Mouse (Mus musculus) mesoderm, embryonic 11.5 days (tissue): ENCODE data around the gene Zfp668.
A peak's percentile ranks its signal among the peaks of the same experiment; 100 is the strongest.
"Not testable (repeated sequence)": the region's sequence is repeated elsewhere in the genome, so short reads cannot be mapped to it uniquely, and the experiment has no call there.

ENCODE experiments used
- DNase-seq: peaks from one replicate; pipeline ENCODE4 v3.0.0-alpha.2; 2012; ENCODE audit warnings: low read depth, low spot score

Gene Zfp668

DNA sequence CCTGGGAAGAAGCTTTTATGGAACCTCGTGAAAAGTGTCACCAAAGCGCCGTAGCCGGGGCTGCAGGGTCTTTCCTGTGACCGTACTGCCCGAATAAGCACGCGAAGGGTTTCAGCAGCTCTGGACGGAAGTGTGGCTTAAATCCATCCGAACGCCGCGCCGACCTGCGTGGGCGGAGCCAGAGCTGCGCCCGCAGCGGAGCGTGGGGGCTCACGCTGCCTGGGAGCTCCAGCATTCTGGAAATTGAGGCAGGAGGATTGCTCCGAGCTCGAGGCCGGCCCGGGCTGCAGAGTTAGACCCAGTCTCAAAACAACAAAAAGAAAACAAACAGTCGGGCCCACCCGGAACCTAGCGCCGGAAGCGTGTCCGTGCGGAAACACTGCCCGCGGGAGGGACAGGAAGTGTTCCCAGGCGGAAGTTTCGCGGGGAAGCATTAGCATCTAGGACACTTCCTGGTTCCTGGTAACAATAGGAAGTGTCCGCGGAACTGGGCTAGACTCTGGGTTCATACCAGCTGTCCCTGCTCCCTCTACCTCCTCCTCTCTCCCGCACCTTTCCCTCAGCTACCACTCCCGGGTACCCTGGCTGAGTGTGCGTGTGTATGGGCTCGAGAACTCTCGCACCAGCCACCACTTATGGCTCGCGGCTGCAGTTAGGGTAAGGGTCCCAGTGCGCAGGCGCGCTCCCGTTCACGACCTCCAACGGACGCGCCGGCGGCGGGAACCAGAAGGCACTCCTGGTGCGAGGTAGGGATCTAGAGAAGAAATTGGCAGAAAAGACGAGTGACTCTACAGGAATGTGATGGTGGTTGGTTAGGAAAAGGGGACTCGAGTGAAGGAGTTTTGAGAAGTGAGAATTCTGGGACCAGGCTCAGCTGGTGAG is at the start of gene Zfp668:
Gene Zfp668 (minus strand): TSS at position 362 of the 882 bp plus-strand sequence.
- DNase-seq = peak; percentile 96

DNA sequence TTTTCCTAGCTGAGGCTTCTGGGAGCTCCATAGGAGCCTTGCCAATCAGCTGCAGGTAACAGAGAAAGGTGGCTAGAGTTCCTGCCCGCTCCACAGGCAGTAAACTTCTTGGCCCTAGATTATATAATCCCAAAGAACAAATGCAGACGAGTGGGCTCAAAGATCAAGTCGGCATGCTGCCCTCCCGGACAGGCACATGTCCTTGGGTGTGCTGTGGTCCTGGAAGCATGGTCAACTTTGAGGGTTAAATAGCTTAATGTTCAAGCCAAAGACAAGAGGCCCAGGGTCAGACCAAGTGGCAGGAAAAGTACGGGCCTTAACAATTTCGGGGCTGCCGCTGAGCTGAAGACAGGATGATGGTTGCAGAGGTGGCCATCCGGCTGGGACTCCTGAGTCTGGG is 49.4 kb upstream of the Zfp668 start:
- DNase-seq = no peak

DNA sequence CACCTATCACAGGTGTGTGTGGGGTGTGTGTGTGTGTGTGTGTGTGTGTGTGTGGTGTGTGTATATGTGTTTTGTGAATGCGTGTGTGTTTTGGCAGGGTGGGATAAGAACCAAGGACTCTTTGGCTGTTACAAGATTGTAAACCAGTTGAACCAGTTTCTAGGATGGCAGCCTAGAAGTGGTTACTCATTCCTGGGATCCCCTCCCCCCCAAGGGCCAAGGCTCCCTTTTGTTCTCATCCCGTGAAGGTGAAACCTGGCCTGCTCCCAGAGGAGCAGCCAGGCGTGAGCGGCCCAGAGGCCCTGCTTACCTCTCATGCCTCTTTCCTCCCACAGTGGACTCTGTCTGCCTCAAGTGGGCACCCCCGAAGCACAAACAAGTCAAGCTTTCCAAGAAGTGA is 48.6 kb upstream of the Zfp668 start:
- no peak for DNase-seq

DNA sequence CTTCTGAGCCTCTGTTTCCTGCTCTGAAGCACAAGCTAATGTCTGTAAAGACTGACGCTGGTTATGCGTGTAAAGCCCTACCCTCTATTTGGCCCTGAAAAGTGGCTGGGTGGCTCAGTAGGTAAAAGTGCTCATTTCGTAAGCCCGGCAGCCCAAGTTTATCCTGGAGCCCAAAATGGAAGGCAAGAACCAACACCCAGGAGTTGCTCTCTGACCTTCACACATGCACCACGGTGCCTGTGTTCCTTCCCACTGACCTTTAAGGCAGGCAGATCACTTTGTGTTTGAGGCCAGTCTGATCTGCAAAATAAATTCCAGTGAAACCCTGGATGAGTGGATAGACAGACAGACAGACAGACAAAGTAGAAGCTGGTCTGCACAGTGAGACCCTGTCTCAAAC is 47.1 kb upstream of the Zfp668 start:
- DNase-seq = no peak

DNA sequence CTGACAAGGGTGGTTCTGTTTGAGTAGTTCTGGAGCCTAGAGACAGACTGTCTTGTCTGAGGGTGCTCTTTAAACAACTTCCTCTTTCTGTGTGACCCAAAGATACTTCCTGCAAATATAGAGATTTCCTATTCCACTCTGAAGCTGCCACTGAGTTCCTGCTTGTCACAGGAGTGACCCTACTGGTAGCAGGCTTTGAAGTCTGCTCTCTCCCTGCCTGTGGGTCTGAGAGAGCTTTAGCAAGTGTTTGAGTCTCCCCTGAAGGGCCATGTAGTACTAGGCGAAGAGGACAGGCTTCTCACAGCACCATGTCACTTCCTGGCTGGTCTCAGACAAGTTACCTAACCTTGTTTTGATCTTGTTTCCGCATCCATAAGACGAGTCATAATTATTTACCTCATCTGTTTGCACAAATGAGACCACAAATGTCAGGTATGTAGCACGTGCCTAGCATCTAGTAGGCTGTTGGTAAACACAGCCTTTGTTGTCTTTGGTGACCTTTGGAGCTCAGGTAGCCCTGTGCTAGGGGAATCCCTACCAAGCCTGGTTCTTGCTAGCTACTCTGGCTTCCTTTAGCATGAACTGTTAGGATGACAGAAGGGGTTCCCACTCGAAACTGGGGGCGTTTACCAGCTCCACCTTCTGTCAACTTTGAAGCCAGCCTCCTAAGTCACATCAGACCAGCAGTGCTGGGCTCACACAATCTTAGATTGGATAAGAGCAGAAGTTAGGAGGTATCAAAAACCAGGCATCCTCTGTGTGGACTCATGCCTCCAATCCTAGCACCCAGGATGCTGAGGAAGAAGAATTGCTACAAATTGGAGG is 46.0 kb upstream of the Zfp668 start:
- DNase-seq = no peak

DNA sequence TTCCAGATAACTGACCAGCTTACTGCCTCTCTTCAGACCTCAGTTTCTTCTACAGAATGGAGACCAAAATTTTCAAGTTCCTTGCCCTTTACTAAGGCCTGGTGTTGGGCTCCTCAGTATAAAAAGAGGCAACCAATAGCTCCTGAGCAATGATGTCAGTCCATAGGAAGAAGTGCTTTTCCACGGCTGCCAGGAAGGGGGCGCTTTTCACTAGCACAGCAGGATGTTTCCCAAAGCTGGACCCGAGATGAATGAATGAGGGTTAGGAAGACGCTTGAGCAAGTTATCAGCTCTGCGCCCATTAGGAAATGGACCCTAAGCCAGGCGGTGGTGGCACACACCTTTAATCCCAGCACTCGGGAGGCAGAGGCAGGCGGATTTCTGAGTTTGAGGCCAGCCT is 44.9 kb upstream of the Zfp668 start:
- DNase-seq = peak; percentile 30

DNA sequence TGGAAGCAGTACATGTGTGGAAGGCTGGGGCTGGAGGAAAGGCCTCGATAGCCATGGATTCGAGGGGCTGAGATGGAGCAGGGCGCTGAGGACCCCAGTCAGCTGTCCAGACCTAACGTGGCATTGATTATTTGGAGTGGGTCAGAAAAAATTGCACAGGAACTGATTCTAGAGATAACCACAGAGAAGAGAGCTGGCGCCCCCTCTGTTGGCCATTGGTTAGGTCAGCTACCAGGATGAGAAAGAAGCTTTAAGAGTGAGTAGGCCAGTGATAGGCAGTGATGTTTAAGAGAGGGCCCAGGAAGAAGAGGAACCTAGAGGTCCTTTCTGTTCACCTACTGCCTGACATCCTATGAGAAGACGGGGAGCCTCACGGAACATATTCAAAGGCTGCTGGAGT is 42.7 kb upstream of the Zfp668 start:
- DNase-seq = no peak

DNA sequence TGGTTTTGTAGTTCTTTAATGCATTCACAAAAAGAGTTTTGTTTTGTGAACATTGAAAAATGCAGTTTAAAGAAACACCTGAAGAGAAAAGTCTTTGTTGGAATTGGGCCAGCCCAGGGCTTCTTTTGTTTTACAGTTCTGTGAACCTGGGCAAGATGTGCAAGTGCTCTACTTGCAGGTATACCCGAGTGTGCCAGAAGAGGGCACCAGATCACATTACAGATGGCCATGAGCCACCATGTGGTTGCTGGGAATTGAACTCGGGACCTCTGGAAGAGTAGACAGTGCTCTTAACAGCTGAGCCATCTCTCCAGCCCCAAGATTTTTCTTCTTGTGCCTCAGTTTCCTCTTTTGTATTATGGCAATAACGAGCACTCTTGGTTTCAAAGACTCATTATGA is 41.6 kb upstream of the Zfp668 start:
- DNase-seq = peak; percentile 52

DNA sequence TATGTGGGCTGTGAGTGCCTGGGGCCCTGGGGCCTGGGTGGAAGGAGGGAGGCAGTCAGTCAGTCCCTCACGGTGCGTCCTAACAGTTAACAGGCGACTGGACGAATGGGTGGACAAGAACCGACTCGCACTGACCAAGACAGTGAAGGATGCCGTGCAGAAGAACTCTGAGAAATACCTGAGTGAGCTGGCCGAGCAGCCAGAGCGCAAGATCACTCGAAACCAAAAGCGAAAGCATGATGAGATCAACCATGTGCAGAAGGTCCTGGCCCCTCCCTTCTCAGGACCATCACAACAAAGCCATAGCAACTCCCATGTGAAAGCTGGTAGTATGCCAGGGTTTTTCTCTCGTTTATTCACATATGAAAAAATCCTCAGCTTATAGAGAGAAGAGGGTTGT is 38.7 kb upstream of the Zfp668 start:
- DNase-seq = no peak

DNA sequence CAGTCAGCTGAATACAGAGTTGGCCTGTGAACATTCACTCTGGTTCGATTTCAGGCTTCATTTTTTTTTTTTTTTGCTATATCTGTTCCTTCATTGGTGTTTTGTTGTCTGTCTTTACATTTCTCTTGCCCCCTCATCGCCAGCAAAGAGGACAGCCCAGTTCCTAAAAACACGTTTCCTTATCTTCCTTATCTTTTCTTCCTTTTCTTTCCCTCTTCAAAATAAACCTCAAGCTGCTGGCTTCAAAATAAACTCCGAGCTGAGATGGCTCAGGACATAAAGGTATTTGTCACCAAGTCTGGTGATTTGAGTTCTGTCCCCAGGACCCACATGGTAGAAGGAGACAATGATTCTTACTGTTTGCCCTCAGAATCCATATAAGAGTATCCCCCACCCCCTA is 36.3 kb upstream of the Zfp668 start:
- DNase-seq = no peak

DNA sequence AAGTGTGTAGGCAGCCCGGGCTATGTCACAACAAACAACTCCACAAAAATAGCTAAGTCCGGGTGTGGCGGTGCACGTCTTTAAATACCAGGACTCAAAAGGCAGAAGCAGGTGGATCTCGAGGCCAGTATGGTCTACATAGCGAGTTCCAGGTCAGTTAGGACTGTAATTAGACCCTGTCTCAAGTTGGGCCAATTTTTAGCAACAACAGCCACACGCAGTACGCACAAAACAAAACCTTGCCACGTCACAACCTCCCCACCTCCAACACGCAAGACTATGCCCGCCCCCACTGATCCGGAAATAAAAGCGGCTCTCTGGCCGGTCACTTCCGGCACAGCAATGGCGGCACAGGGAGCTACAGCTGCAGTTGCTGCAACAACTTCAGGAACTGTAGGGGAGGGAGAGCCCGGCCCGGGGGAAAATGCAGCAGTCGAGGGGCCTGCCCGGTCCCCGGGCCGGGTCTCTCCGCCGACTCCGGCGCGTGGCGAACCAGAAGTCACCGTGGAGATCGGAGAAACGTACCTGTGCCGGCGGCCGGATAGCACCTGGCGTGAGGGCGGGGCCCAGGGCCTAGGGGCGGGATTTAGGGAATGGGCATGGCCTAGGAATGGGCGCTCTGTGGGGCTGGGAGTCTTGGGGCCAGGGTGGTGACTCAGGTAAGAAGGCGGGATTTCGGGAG is 35.7 kb upstream of the Zfp668 start, which contains the start of gene Kat8:
Gene Kat8 (plus strand): TSS at position 327 of the 682 bp plus-strand sequence.
- peak; percentile 91 for DNase-seq

DNA sequence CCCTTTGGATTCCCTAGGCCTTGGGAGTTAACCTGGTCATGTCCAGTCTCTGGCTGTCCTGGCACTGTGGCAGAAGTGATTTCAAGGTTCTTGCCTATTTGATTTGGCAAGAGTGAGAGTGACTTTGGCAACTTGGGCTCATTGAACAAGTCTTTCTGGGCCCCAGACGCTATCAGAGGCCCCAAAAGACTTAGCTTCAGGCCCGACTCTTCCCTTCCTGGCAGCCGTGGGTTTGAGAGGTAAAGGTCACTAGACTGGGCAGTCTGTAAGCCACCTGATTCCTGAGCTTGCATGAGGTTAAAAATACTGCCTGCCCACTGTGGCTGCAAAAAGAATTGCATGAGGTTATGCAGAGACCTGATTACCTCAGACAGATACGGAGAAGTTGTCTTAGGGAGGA is 32.0 kb upstream of the Zfp668 start:
- DNase-seq = no peak

DNA sequence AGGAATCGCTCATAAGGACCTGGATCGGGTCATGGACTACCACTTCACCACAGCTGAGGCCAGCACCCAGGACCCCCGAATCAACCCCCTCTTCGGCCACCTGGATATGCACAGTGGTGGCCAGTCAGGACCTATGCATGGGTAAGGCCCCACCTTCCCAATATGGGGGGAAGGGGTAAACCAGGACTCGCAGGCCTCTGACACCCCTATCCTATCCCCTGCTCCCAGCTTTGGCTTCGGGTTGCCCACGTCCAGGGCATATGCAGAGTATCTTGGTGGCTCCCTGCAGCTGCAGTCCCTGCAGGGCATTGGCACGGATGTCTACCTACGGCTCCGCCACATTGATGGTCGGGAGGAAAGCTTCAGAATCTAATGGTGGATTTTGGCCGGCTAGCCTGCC is 31.3 kb upstream of the Zfp668 start:
- DNase-seq = no peak

DNA sequence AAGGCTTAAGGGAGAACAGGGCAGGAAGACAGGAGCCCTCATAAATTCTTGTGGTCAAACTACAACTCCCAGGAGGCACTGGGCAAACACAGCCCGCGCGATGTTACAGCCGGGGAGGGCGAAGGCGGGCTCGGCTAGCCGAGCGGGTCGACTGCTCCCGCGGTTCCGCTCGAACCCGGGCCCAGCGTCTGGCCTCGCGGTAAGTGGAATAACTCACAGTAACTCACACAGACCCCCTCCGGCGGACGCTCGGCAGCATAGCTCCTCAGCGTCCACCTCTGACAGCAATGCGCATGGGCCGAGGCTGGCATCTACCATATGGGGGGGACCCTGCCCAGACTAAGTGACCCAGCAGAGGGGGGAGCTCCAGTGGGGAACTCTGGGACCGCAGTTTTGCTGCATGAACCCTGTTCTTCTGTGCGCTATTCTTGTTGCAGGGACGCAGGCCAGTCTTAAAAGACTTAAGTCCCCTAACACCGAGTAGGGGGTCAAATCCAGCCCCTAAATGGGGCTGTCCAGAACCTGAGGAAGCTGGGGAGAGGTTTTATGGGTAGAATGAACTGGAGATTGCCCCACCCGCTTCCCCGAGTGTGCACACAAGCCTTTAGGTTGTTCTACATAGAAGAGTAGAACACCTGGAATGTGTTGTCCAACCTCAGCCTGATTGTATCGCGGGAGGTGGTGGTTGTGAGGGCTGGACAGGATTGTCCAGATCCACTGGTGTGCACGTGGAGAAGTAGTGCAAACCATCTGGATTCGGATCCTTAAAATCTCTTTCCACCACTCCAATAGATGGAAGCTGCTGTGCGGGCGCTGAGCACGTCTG is 27.6 kb upstream of the Zfp668 start, which contains the start of gene Bckdk:
Gene Bckdk (plus strand): TSS at position 112 of the 826 bp plus-strand sequence.
- DNase-seq = peak; percentile 86

DNA sequence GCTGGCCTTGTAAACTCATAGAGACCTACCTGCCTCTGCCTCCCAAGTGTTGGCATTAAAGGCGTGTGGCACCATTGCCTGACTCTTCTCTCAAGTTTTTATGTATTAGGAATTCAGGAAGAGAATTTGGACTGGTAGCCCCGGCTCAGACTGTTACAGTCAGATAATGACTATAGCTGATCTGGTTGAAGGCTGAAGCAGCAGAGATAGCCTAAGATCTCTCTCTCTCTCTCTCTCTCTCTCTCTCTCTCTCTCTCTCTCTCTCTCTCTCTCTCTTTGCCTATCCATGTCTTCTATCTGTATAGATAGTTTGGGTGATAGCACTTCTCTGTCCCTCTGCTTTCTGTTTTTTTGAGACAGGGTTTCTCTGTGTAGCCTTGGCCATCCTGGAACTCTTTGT is 25.1 kb upstream of the Zfp668 start:
- no peak for DNase-seq

DNA sequence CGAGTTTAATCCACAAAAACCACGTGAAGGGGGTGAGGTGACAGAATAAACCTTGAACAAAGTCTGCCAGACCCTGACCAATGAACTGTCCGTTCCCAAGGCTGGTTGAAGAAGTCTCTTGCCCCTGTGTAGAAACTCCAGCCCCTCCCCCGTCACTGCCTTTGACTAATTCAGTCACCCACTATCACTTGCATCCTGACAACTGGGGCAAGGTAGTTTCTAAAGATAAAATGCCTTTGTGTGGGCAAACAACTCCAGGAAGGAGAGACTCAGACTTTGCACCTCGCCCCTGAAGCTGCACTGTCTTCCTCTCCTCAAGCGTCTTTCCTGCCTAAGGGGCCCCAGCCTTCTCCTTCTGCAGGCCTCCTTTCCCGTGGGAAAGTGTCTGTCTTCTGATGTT is 23.4 kb upstream of the Zfp668 start:
- DNase-seq = no peak

DNA sequence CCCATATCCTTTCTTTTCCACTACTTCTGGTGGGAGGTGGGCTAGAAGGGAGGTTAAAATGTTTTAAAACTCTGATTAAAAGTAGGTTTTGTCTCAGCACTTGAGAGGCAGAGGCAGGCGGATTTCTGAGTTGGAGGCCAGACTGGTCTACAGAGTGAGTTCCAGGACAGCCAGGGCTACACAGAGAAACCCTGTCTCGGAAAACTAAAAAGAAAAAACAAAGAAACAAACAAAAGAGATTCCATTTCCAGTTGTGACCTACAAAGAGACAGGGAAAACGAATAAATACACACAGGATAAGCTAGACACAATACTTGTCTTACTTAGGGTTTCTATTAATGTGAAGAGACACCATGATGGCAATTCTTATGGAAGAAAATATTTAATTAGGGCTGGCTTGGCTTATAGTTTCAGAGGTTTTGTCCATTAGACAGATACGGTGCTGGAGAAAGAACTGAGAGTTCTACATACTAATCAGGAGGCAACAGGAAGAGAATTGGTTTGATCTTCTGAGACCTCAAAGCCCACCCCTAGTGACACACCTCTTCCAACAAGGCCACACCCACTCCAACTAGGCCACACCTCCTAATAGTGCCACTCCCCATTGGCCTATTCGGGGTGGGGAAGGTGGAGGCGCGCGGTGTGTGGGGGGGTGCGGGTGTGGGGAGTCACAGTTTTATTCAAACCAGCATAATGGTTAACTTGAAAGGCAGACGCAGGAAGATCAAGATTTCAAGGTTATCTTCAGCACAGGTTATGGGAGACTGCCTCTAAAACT is 21.7 kb upstream of the Zfp668 start:
- DNase-seq = no peak

DNA sequence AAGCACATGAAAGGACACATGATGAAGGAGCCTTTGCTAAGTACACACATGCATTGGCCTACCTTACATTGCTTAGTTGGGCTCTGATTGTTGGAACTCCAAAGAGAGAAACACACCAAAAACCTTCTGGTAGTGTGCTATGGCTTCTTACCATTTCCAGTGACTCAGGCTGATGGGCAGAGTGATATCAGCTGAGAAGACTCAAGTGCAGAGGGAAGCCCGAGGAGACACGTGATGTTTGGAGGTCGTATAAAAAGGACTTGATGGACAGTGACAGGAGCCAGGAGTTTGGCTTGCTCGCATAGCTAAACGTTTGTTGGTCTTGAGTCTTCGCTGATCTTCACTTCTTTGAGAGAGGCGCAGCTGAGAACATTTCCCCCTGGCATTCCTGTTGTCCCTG is 20.9 kb upstream of the Zfp668 start:
- DNase-seq = no peak

DNA sequence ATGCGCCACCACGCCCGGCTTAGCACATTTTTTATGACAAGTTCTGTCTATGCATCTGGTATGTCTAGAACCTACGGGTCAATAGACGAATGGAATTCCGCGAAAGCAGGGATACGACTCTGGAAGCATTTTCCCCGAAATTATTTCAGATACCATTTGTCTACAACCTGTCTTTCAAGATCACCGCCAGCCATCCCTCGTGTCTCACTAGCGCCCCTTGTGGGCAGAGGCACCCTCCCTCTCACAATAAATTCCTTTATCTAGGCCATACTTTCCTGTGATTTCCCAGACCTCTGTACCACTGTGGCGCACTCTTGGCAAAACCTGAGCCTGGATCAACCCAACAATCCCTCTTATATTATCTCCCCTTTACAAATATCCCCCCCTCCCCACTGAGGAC is 19.8 kb upstream of the Zfp668 start:
- DNase-seq = peak; percentile 53

DNA sequence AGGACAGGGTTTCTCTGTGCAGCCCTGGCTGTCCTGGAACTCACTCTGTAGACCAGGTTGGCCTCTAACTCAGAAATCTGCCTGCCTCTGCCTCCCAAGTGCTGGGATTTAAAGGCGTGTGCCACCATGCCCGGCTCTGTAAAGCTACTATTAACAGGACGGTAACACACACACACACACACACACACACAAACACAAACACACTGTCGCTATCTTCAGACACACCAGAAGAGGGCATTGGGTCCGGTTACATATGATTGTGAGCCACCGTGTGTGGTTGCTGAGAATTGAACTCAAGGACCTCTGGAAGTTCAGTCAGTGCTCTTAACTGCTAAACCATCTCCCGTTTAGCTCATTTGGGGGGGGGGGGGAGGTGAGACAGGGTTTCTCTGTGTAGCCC is 19.3 kb upstream of the Zfp668 start:
- not testable (repeated sequence) for DNase-seq
